Mouse (Mus musculus) kidney, adult 11 months (tissue): ENCODE results near the gene Pdzrn3.

Experiments
- DNase-seq: peaks from one replicate; pipeline ENCODE4 v3.0.0; 2022

The Pdzrn3 gene

DNA sequence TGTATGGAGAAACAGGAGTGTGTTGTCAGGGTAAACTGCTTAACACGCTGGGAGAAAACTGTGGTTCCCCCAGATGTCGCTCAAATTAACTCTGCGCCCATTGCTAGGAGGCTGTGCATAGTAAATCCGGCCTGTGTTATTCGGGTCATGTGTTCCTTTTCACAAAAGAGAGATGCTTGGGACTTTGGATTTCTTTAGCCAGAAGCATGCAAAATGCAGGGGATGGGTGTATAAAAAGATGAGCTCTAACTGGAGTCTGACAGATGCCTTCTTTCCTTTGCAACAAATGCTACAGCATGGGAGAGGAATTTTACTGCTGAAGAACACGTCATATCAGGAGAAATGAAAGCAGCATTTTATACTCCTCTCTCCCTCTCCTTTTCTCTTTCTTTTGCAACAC lies 190.4 kb downstream of the Pdzrn3 start:
- no peak for DNase-seq

DNA sequence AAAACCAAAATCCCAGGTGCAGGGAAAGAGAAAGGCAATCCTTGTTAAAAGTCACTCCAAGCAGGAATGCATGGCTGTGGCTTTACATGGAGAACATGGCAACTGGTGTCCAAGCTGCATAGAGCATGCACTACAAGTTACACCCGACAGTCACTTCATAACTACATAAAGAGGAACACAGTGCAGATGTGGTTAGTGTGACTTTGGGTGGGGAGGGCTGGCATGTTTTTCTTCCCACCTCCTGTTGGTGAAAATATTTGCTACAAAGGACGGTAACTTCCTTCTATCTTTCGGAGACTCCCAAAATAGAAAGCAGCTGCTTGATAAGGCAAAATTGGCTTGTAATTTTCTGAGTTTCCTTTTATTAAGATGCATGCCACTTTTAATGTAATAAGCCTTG lies 190.8 kb downstream of the Pdzrn3 start:
- no peak for DNase-seq

DNA sequence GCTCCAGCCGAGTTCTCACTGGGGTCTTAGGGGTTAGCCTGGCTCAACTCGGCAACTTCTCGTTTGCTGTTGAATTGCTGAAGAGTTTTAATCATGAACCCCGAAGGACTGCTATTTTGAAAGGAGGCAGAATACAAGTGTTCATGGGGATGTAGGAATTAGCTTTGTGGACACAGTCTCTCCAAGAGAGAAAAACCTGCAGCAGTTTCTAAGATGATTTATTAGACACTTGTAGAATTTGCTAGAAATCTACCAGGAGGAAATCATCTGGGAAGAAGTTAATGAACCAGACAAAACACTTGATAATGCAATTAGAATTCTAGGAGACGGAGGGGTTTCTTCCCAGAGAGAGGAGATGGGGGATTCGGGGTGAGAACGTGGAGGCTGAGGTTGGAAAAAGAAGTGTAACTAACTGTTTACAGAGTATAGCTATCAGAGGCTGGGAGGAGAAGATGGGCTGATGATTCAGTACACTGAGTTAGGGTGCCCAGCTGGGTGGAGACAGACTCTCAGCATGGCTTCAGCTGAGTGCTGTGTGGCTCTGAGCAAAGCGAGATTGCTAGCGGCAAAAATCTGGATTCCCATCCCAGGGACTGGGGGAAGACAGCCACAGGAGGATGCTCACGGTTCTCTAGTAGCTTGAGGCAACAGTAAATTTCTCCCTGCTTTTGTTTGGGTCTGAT lies 193.5 kb downstream of the Pdzrn3 start:
- DNase-seq: no peak

DNA sequence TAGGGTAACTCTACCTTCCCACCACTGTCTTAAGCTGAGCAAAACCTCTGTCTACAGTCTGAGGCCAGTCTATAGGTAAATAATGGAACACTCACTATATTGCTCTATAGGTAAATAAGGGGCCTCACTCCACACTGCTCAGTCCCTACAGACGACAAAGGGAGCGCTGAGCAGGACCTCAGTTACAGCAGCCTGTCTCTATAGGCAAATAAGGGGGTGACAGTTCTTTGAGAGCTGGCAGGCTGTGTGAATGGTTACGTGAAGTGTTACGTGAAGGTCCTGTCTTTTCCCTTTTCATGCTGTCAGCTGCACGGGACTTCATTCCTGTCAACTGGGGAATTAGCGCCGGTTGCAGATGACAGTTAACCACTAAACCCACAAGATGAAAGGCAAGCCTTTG lies 207.0 kb downstream of the Pdzrn3 start:
- no peak for DNase-seq

DNA sequence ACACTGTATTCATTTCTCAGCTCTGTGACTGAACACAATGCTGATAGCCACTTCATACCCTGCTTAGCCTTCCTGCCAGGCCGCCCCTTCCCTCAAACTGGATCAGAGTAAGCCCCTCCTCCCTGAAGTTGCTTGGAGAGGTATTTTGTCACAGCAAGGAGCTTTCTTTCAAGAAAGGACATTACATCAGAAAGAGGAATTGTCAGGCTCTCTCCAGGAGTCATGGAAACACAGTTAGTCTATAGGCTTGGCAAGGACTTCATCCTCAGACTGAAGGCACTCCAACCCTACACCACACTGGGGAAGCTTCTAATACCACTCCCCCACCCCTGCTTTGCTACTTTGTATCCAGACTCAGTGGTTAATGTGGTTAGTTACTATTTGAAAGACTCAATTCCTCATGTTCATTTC lies 224.2 kb downstream of the Pdzrn3 start:
- no peak for DNase-seq

DNA sequence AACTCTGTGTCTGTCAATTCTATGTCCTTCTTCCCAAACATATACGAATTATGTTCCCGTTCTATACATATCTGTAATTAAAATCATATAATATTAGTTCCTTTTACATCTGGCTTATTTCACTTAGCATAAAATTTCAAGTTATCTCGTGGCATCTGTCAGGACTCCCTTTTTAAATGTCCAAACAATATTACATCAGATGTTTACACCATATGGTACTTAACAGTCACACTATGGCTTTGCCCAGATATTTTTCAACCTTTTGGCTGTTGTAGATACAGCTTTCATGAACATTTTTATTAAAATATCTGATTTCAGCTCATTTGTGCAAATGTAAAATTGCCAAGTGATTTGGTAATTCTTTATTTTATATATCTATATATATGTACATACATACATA lies 242.3 kb downstream of the Pdzrn3 start:
- DNase-seq: no peak

DNA sequence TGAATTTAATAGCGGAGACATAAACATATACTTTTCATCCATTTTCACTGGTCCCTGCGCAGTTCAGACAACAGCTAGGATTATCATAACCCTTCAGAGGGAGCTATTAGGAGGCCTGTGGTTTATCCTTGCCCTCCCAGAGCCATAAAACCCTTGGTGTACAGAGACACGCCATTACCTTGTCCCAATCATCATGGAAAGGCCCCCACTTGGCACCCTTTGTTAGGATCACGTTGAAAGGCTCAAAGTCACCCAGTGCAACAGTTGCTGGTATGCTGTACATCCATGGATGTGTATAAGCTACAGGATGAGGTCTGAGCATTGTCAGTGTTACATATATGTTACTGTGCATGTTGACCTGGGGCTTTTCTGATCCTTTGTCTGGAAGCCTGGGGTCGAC lies 252.3 kb downstream of the Pdzrn3 start:
- DNase-seq: no peak

DNA sequence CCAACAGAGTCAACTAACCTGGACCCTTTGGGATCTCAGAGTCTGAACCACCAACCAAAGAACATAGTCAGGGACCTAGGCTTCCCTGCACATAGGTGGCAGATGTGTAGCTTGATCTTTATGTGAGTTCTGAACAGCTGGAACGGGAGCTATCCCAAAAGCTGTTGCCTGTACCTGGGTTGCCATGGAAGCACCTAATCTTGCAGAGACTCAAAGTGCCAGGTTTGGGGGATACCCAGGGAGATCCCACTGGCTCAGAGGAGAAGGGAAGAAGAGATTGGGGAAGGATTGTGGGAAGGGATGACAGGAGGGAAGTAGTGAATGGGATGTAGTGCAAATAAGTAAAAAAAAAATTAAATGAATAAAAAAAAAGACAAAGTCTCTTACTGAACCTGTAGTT lies 268.7 kb downstream of the Pdzrn3 start:
- no peak for DNase-seq

DNA sequence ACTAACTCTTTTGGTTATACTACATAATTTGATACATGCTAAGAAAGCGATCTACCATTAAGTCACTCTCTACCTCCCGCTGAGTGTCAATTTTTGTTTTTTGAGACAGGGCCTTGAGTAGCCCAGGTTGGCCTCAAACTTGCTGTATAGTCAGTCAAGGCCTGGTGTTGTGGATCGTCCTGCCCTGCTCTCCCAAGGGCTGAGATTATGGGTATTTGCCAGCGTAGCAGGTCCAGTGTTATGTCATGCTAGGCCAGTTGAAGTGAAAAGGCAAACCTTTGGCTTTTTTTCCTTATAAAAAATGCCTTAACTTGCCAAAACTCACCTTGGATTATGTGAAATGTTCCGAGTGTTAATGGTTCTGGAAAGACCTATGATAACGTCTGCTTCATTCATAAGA lies 274.2 kb downstream of the Pdzrn3 start:
- peak; percentile 11 for DNase-seq

DNA sequence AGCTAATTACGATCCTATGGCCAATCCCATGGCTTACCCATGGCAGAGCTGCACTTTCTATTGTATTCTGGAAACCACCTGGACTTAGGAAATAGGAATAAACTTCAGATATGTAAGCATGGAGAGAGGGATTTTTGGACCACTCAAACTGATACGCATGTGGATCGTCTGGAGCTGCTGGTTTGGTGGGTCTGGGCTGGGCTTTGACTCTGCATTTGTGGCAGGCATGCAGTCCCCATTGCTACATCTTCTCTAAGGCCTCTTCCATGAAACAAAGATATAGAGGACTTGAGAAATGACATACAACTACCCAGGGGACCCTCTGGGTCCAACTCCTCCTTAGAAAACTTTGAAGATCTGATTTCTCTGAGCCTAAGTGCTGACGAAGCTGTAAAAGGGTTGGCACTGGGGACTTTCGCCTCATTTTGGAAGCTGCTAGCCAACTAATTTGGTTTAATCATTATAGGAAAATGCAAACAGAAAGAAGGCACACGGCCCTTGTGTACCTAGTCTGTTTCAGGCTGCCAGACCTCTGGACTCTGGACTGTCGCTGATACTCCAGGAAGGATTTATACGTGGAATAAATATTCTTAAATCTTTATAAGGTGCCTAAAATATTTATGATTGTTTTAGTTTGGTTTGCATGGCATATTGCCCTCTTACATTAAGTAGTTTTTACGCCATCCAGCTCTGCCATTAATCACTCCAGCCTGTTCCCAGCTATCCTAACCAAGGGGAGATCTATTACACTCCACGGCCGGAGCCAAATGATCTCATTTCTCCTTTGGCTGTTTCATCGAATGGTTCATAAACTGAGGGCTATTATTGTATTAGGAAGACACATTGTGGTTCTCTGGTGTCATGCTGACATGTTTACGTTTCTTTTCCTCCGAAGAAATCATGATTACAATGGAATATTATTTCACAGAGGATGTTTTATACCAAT lies 275.7 kb downstream of the Pdzrn3 start:
- peak; percentile 79 for DNase-seq
